Mouse (Mus musculus) midbrain, embryonic 14.5 days (tissue): ENCODE measurements around the gene Klf16. TPM values are rescaled to one million over a fixed set of nuclear protein-coding genes. Genes with fewer than 3 reads are reported as not detected.

Experiments
- ATAC-seq: fragments of 200-750 bp; cut with Nextera tagmentation; 2 replicates; pipeline ENCODE4 v1.8.0; 2017; ENCODE audit warnings: moderate number of reproducible peaks, moderate library complexity; ENCODE audit not compliant: low FRiP score, low TSS enrichment
- DNase-seq: peaks from one replicate; pipeline ENCODE4 v3.0.0-alpha.2; 2015
- H3K27ac ChIP-seq: fragments of 300-500 bp; sonication (generic); replicated peaks from 2 replicates; pipeline ENCODE4 v1.5.1; 2014; ENCODE audit warnings: mild to moderate bottlenecking, low read depth, low read length, moderate library complexity
- H3K27me3 ChIP-seq: fragments of 300-500 bp; sonication (generic); 2 replicates; pipeline ENCODE4 v1.6.1; 2014; ENCODE audit warnings: low read length, control low read depth, mixed read lengths; ENCODE audit not compliant: control insufficient read depth, insufficient read depth
- H3K36me3 ChIP-seq: fragments of 300-500 bp; sonication (generic); 2 replicates; pipeline ENCODE4 v1.6.1; 2014; ENCODE audit warnings: low read length, control low read depth; ENCODE audit not compliant: control insufficient read depth, insufficient read depth
- H3K4me1 ChIP-seq: fragments of 300-500 bp; sonication (generic); 2 replicates; pipeline ENCODE4 v1.6.1; 2014; ENCODE audit warnings: mild to moderate bottlenecking, antibody characterized with exemption, low read length, control low read depth; ENCODE audit not compliant: control insufficient read depth, insufficient read depth
- H3K4me2 ChIP-seq: fragments of 300-500 bp; sonication (generic); 2 replicates; pipeline ENCODE4 v1.6.1; 2014; ENCODE audit warnings: mild to moderate bottlenecking, low read length, moderate library complexity
- H3K4me3 ChIP-seq: fragments of 300-500 bp; sonication (generic); replicated peaks from 2 replicates; pipeline ENCODE4 v1.5.1; 2014; ENCODE audit warnings: low read depth, low read length
- H3K9ac ChIP-seq: fragments of 300-500 bp; sonication (generic); replicated peaks from 2 replicates; pipeline ENCODE4 v1.6.1; 2014; ENCODE audit warnings: mild to moderate bottlenecking, low read length, moderate library complexity
- H3K9me3 ChIP-seq: fragments of 300-500 bp; sonication (generic); 2 replicates; pipeline ENCODE4 v1.6.1; 2016; ENCODE audit warnings: low read length, control low read depth, mixed read lengths; ENCODE audit not compliant: control insufficient read depth
- WGBS: fragments of 180-500 bp; shearing (Covaris S2); extraction: QIAGEN DNeasy Blood & Tissue Kit; methylation state at CpG from one replicate; pipeline ENCODE4 v1.1.7; 2014; 5-methylcytosine and 5-hydroxymethylcytosine counted together
- microRNA-seq: library from miRNA; unstranded; fragments of <30 nt; microRNA quantifications from one replicate; pipeline ENCODE4, GENCODE M21; 2016
- polyA plus RNA-seq: library from polyadenylated mRNA; unstranded; fragments of >200 nt; fragmentation: Nextera tagmentation; extraction: Ambion mirVana; gene quantifications from 2 replicates; pipeline ENCODE4 v1.2.1, GENCODE M21; 2014

The Klf16 gene
- polyA plus RNA-seq, 1 experiment from 2014 or later, result 5.0 TPM

- no peak overlapping the region for H3K27ac ChIP-seq
- H3K4me1 ChIP-seq, result no peaks in the 10 kb centered on the region
- DNase-seq, result no peak
- H3K9me3 ChIP-seq, result no peaks in the 10 kb centered on the region
- 89% methylated on average over 11 of the region's 11 CpGs for WGBS
- no peaks in the 10 kb centered on the region for H3K36me3 ChIP-seq
- no peak for ATAC-seq
- no peaks in the 10 kb centered on the region for H3K27me3 ChIP-seq
- no peak overlapping the region for H3K9ac ChIP-seq
- H3K4me2 ChIP-seq, result no peak overlapping the region
- no peak overlapping the region for H3K4me3 ChIP-seq
These were observed 44.3 kb downstream of the Klf16 start for GRCm38 (mm10) chr10:80532783-80533182.

- peak overlapping the region; percentile 24; the same call in 1 of the 2 replicates for H3K4me3 ChIP-seq
- no peaks in the 10 kb centered on the region for H3K4me1 ChIP-seq
- H3K36me3 ChIP-seq, result no peaks in the 10 kb centered on the region
- H3K9me3 ChIP-seq, result no peaks in the 10 kb centered on the region
- 20% methylated on average over 9 of the region's 9 CpGs for WGBS
- peak; percentile 72 for DNase-seq
- H3K27me3 ChIP-seq, result no peaks in the 10 kb centered on the region
- no peak overlapping the region for H3K27ac ChIP-seq
- no peak overlapping the region for H3K9ac ChIP-seq
- peak; percentile 81; the same call in 1 of the 2 replicates for ATAC-seq
- H3K4me2 ChIP-seq, result peak overlapping the region; percentile 47
These were observed 50.9 kb downstream of the Klf16 start for GRCm38 (mm10) chr10:80526172-80526571.

- Histone ChIP-seq H3K4me1 (no peaks in the 10 kb centered on the region), H3K36me3 (no peaks in the 10 kb centered on the region), H3K4me2 (no peak overlapping the region), H3K9me3 (no peaks in the 10 kb centered on the region; the same call in 1 of the 2 replicates), H3K27me3 (no peaks in the 10 kb centered on the region), H3K27ac (no peak overlapping the region), H3K4me3 (no peak overlapping the region), H3K9ac (no peak overlapping the region)
- ATAC-seq (no peak), DNase-seq (no peak)
- 92% methylated on average over 7 of the region's 7 CpGs for WGBS
These were observed 53.8 kb downstream of the Klf16 start for GRCm38 (mm10) chr10:80523299-80523698.

- no peak for ATAC-seq
- Histone ChIP-seq H3K27ac (no peak overlapping the region), H3K4me2 (no peak overlapping the region), H3K4me1 (no peaks in the 10 kb centered on the region), H3K27me3 (no peaks in the 10 kb centered on the region; the same call in 1 of the 2 replicates), H3K4me3 (no peak overlapping the region), H3K36me3 (no peaks in the 10 kb centered on the region), H3K9me3 (no peaks in the 10 kb centered on the region; the same call in 1 of the 2 replicates), H3K9ac (no peak overlapping the region)
- WGBS, result 74% methylated on average over 2 of the region's 2 CpGs
- no peak for DNase-seq
These were observed 57.8 kb downstream of the Klf16 start for GRCm38 (mm10) chr10:80519287-80519686.

Small RNA genes lying within 50 kb of the gene (microRNA-seq; reads per million reads assigned to microRNA genes)
- not detected for gene Mir6912

Other genes starting within 250 kb of the Klf16 start
- 2.5 and 3.5 TPM in 2 replicates for gene Pcsk4, start 247.8 kb downstream of the Klf16 start, polyA plus RNA-seq
- 5.3 and 7.3 TPM in 2 replicates for gene Reep6, start 247.4 kb downstream of the Klf16 start, polyA plus RNA-seq
- 0.26 TPM in 1 of 2 replicates, not detected in the other for gene Adamtsl5, start 228.9 kb downstream of the Klf16 start, polyA plus RNA-seq
- 2.9 and 3.2 TPM in 2 replicates for gene Plk5, start 220.9 kb downstream of the Klf16 start, polyA plus RNA-seq
- 17.3 and 28.2 TPM in 2 replicates for gene Mex3d, start 189.7 kb downstream of the Klf16 start, polyA plus RNA-seq
- gene Mbd3, start 177.8 kb downstream of the Klf16 start, polyA plus RNA-seq, result 166 and 208 TPM in 2 replicates
- 532 and 742 TPM in 2 replicates for gene Uqcr11, start 170.5 kb downstream of the Klf16 start, polyA plus RNA-seq
- 49.8 and 60.4 TPM in 2 replicates for gene Tcf3, start 143.7 kb downstream of the Klf16 start, polyA plus RNA-seq
- gene Onecut3, start 82.5 kb downstream of the Klf16 start, polyA plus RNA-seq, result 2.2 and 2.4 TPM in 2 replicates
- 0.76 and 0.78 TPM in 2 replicates for gene Atp8b3, start 38.2 kb downstream of the Klf16 start, polyA plus RNA-seq
- 31.7 and 34.2 TPM in 2 replicates for gene Rexo1, start 15.8 kb downstream of the Klf16 start, polyA plus RNA-seq
- gene Abhd17a, start 13.0 kb upstream of the Klf16 start, polyA plus RNA-seq, result 128 and 151 TPM in 2 replicates
- gene Scamp4, start 25.6 kb upstream of the Klf16 start, polyA plus RNA-seq, result 62.1 and 67.6 TPM in 2 replicates
- gene Adat3, start 25.6 kb upstream of the Klf16 start, polyA plus RNA-seq, result 4.9 and 5.0 TPM in 2 replicates
- 2.5 and 2.6 TPM in 2 replicates for gene Gm49322, start 28.7 kb upstream of the Klf16 start, polyA plus RNA-seq
- gene Csnk1g2, start 45.5 kb upstream of the Klf16 start, polyA plus RNA-seq, result 74.1 and 98.5 TPM in 2 replicates
- 80.1 and 88.8 TPM in 2 replicates for gene Btbd2, start 79.8 kb upstream of the Klf16 start, polyA plus RNA-seq
- gene Mknk2, start 100.8 kb upstream of the Klf16 start, polyA plus RNA-seq, result 46.7 and 54.2 TPM in 2 replicates
- 45.2 and 47.3 TPM in 2 replicates for gene Mob3a, start 124.7 kb upstream of the Klf16 start, polyA plus RNA-seq
- gene Izumo4, start 124.9 kb upstream of the Klf16 start, polyA plus RNA-seq, result 22.4 and 25.1 TPM in 2 replicates
- gene Ap3d1, start 164.9 kb upstream of the Klf16 start, polyA plus RNA-seq, result 106 and 116 TPM in 2 replicates
- 23.4 and 27.9 TPM in 2 replicates for gene Dot1l, start 177.9 kb upstream of the Klf16 start, polyA plus RNA-seq
- gene Sf3a2, start 220.9 kb upstream of the Klf16 start, polyA plus RNA-seq, result 57.2 and 75.1 TPM in 2 replicates
- 107 and 116 TPM in 2 replicates for gene Plekhj1, start 221.3 kb upstream of the Klf16 start, polyA plus RNA-seq
- 0.12 TPM in 1 of 2 replicates, not detected in the other for gene Amh, start 227.9 kb upstream of the Klf16 start, polyA plus RNA-seq
- 0.23 and 0.30 TPM in 2 replicates for gene Jsrp1, start 236.2 kb upstream of the Klf16 start, polyA plus RNA-seq
- gene Oaz1, start 249.3 kb upstream of the Klf16 start, polyA plus RNA-seq, result 1,218 and 1,334 TPM in 2 replicates